Mouse (Mus musculus) thymus, adult 2 months (tissue): Measurements from ENCODE around the gene Map4k4. TPM values are rescaled to one million over a fixed set of nuclear protein-coding genes. Genes with fewer than 3 reads are reported as not detected.

Experiments used
- DNase-seq: peaks from one replicate; pipeline ENCODE4 v3.0.0; 2021
- H3K27ac ChIP-seq: fragments of 200-500 bp; 2 replicates; pipeline ENCODE4 v1.5.1; 2012; ENCODE audit warnings: low read length, control low read depth; ENCODE audit not compliant: control insufficient read depth, insufficient read depth
- H3K27me3 ChIP-seq: fragments of 200-500 bp; 2 replicates; pipeline ENCODE4 v1.6.1; 2012; ENCODE audit warnings: mild to moderate bottlenecking, low read length, moderate library complexity, mixed read lengths; ENCODE audit not compliant: control insufficient read depth, insufficient read depth
- H3K36me3 ChIP-seq: fragments of 200-500 bp; 2 replicates; pipeline ENCODE4 v1.6.1; 2012; ENCODE audit warnings: mild to moderate bottlenecking, low read length, moderate library complexity; ENCODE audit not compliant: control insufficient read depth, insufficient read depth
- H3K4me1 ChIP-seq: fragments of 200-500 bp; replicated peaks from 2 replicates; pipeline ENCODE4 v1.6.1; 2012; ENCODE audit warnings: low read length; ENCODE audit not compliant: control insufficient read depth, insufficient read depth
- H3K4me3 ChIP-seq: fragments of 200-500 bp; 2 replicates; pipeline ENCODE4 v1.5.1; 2012; ENCODE audit warnings: mild to moderate bottlenecking, low read length, control low read depth, moderate library complexity; ENCODE audit not compliant: control insufficient read depth, insufficient read depth
- CTCF ChIP-seq: fragments of 200-500 bp; IDR thresholded peaks from 2 replicates; pipeline ENCODE4 v1.5.1; 2012; ENCODE audit warnings: mild to moderate bottlenecking, control low read depth, low read length, moderate library complexity, borderline replicate concordance; ENCODE audit not compliant: control insufficient read depth, poor library complexity, insufficient read depth; ENCODE audit errors: extremely low read depth
- POLR2A ChIP-seq: fragments of 200-500 bp; IDR thresholded peaks from 2 replicates; pipeline ENCODE4 v1.6.1; 2012; ENCODE audit warnings: mild to moderate bottlenecking, low read length, control low read depth, moderate library complexity; ENCODE audit not compliant: control insufficient read depth, poor library complexity, insufficient read depth; ENCODE audit errors: extremely low read depth
- WGBS: fragments of 180-500 bp; shearing (Covaris S2); methylation state at CpG from one replicate; pipeline ENCODE4 v1.1.7; 2018; 5-methylcytosine and 5-hydroxymethylcytosine counted together
- polyA plus RNA-seq: library from polyadenylated mRNA; depleted of rRNA; stranded (reverse); fragments of >200 nt; gene quantifications from 2 replicates; pipeline ENCODE4 v1.2.3, GENCODE M21; 2012

Map4k4 gene
- polyA plus RNA-seq, 1 experiment: 167 TPM

DNA sequence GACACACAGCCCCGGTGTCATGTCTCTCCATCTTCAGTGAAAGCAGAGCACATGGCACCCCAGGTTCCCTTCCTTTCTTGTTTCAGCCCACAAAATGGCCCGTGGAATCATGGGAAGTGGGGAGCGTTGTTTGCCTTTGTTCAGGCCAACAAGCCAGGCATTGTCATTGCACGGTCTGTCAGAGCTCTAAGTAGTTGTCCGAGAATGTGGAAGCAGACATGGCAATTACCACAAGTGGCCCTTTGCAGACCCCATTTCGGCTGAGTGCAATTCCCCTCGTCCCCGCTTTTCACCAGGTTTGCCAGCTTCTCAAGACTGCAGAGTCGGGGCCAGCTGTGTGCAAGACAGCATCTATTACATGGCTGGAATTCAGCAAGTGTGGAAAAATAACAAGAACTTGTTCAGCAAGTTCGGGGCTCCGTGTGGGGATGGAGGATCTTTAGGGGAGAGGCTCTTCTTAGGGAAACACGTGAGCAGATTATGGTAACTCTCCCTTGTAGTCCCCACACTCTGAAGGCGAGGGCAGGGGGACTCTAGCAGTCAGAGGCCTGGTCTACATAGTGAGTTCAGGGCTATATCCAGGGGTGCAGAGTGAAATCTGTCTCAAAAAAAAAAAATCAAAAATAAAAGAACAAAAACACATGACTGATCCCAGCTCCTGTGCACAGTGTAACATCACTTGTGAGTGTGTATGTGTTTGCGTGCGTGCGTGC lies 15.8 kb upstream of the Map4k4 start:
- H3K4me3 ChIP-seq: no peak overlapping the region
- no peak for DNase-seq
- WGBS: 90% methylated on average over 16 of the region's 16 CpGs
- no peaks in the 10 kb centered on the region for H3K27me3 ChIP-seq
- no peak overlapping the region for H3K27ac ChIP-seq
- H3K36me3 ChIP-seq: no peaks in the 10 kb centered on the region
- no peak for TF ChIP-seq CTCF
- TF ChIP-seq POLR2A: no peak
- peaks cover 2% of the 10 kb centered on the region; the same call in 1 of the 2 replicates for H3K4me1 ChIP-seq

- no peak overlapping the region for H3K27ac ChIP-seq
- no peak for DNase-seq
- 69% methylated on average over 1 of the region's 1 CpGs for WGBS
- H3K27me3 ChIP-seq: no peaks in the 10 kb centered on the region
- H3K36me3 ChIP-seq: no peaks in the 10 kb centered on the region
- H3K4me3 ChIP-seq: no peak overlapping the region
- peaks cover 2% of the 10 kb centered on the region; the same call in 1 of the 2 replicates for H3K4me1 ChIP-seq
- no peak for TF ChIP-seq CTCF
- no peak for TF ChIP-seq POLR2A
Observed at GRCm38 (mm10) chr1:39887997-39888396, 12.7 kb upstream of the Map4k4 start.

- Histone ChIP-seq H3K4me1 (peaks cover 2% of the 10 kb centered on the region; the same call in 1 of the 2 replicates), H3K36me3 (no peaks in the 10 kb centered on the region), H3K27me3 (no peaks in the 10 kb centered on the region), H3K4me3 (no peak overlapping the region), H3K27ac (no peak overlapping the region)
- no peak for DNase-seq
- TF ChIP-seq POLR2A (no peak), CTCF (no peak)
- 58% methylated on average over 8 of the region's 8 CpGs for WGBS
Observed at GRCm38 (mm10) chr1:39889429-39889828, 11.3 kb upstream of the Map4k4 start.

DNA sequence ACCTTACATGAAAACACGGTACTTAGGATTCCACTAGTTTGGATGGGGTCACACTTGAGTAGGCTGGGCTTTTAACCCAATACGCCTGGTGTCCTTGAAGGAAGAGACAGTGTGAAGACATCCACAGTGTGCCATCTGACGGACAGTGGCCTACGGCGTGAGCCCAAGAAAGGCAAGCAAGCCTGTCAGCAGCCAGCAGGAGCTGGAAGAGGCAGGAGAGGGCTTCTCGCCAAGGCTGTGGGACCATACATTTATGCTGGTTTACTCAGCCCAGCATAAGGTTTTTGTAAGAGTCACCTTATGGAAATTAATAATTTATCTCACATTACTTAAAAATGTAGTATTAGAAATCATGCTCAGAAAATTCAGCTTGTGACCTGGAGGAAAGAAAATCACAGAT lies 10.7 kb upstream of the Map4k4 start:
- TF ChIP-seq POLR2A (no peak), CTCF (no peak)
- peaks cover 2% of the 10 kb centered on the region; the same call in 1 of the 2 replicates for H3K4me1 ChIP-seq
- no peak overlapping the region for H3K4me3 ChIP-seq
- DNase-seq: no peak
- no peaks in the 10 kb centered on the region for H3K27me3 ChIP-seq
- no peak overlapping the region for H3K27ac ChIP-seq
- H3K36me3 ChIP-seq: no peaks in the 10 kb centered on the region
- WGBS: 98% methylated on average over 6 of the region's 6 CpGs

GRCm38 (mm10) chr1:39893153-39893880 lies 7.4 kb upstream of the Map4k4 start:
- H3K4me1 ChIP-seq: peaks cover 24% of the 10 kb centered on the region
- 90% methylated on average over 11 of the region's 11 CpGs for WGBS
- TF ChIP-seq POLR2A: no peak
- TF ChIP-seq CTCF: no peak
- H3K36me3 ChIP-seq: no peaks in the 10 kb centered on the region
- H3K27ac ChIP-seq: no peak overlapping the region
- no peak for DNase-seq
- H3K27me3 ChIP-seq: no peaks in the 10 kb centered on the region
- no peak overlapping the region for H3K4me3 ChIP-seq

DNA sequence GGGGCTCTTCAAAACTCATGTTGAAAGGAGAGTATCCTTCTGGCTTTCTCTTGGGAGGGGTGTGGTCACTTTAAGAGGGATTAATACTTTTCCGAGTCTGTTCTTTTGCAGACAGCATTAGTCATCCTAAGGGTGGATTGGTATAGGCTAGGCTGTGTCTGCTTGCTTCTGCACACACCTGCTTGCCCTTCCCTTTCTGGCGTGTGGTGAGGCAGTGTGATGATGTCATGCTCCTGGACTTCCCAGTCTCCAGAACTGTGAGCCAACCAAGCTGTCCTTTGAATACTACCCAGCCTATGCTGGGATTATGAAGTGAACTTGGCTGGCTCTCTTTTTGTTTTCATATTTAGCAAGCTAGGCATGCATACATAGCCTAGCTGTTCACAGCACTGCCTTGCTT lies 5.6 kb upstream of the Map4k4 start:
- no peak for DNase-seq
- H3K4me3 ChIP-seq: no peak overlapping the region
- peaks cover 24% of the 10 kb centered on the region for H3K4me1 ChIP-seq
- no peaks in the 10 kb centered on the region for H3K27me3 ChIP-seq
- no peaks in the 10 kb centered on the region for H3K36me3 ChIP-seq
- 30% methylated on average over 2 of the region's 2 CpGs for WGBS
- H3K27ac ChIP-seq: no peak overlapping the region
- TF ChIP-seq CTCF (no peak), POLR2A (no peak)
